Mouse (Mus musculus) MEL (cell line): ENCODE results near the gene Rapgef2. TPM values are rescaled to one million over a fixed set of nuclear protein-coding genes. Genes with fewer than 3 reads are reported as not detected.

Experiments used
- DNase-seq: peaks from one replicate; pipeline ENCODE4 v3.0.0; 2011; ENCODE audit warnings: low read depth, low spot score
- H3K27ac ChIP-seq: 2 replicates; pipeline ENCODE4 v1.5.1; 2012; ENCODE audit warnings: low read depth, mild to moderate bottlenecking, control low read depth, low read length, moderate library complexity; ENCODE audit not compliant: control insufficient read depth
- H3K27me3 ChIP-seq, 2 experiments: fragments of 150-350 bp in 1 of 2; sonication (generic) in 1 of 2; 2 replicates each; pipeline ENCODE4 v1.6.1; 2012; ENCODE audit warnings: low read length in 2 of 2, mild to moderate bottlenecking in 2 of 2, improper control_type of control experiment in 1 of 2, moderate library complexity in 1 of 2; ENCODE audit not compliant: insufficient read depth in 2 of 2, control insufficient read depth in 1 of 2
- H3K36me3 ChIP-seq, 2 experiments: 2 replicates each; pipeline ENCODE4 v1.6.1; 2012 to 2014; ENCODE audit warnings: low read length in 2 of 2, improper control_type of control experiment in 1 of 2, inconsistent platforms in 1 of 2, mild to moderate bottlenecking in 1 of 2; ENCODE audit not compliant: insufficient read depth in 2 of 2, control insufficient read depth in 1 of 2
- H3K4me1 ChIP-seq, 2 experiments: fragments of 150-350 bp in 1 of 2; sonication (generic) in 1 of 2; 2 replicates each; pipeline ENCODE4 v1.6.1; 2012; ENCODE audit warnings: low read length in 2 of 2, improper control_type of control experiment in 1 of 2, mild to moderate bottlenecking in 1 of 2; ENCODE audit not compliant: insufficient read depth in 2 of 2, control insufficient read depth in 1 of 2
- H3K4me3 ChIP-seq, 2 experiments: fragments of 150-350 bp in 1 of 2; sonication (generic) in 1 of 2; 2 replicates each; pipeline ENCODE4 v1.5.1; 2012; ENCODE audit warnings: low read depth in 2 of 2, low read length in 2 of 2, mild to moderate bottlenecking in 2 of 2, moderate library complexity in 2 of 2, control low read depth in 1 of 2, improper control_type of control experiment in 1 of 2; ENCODE audit not compliant: control insufficient read depth in 1 of 2, insufficient read depth in 1 of 2
- H3K79me2 ChIP-seq: 2 replicates; pipeline ENCODE4 v1.6.1; 2012; ENCODE audit warnings: mild to moderate bottlenecking, low read length, moderate library complexity; ENCODE audit not compliant: control insufficient read depth, poor library complexity, insufficient read depth
- H3K9ac ChIP-seq: 2 replicates; pipeline ENCODE4 v1.6.1; 2012; ENCODE audit warnings: low read depth, mild to moderate bottlenecking, control low read depth, low read length, moderate library complexity; ENCODE audit not compliant: control insufficient read depth, poor library complexity, severe bottlenecking
- H3K9me3 ChIP-seq: fragments of 150-350 bp; sonication (generic); replicated peaks from 2 replicates; pipeline ENCODE4 v1.6.1; 2012; ENCODE audit warnings: mild to moderate bottlenecking, low read length, improper control_type of control experiment, moderate library complexity; ENCODE audit not compliant: insufficient read depth
- CHD1 ChIP-seq: IDR thresholded peaks from 2 replicates; pipeline ENCODE4 v1.6.1; 2012; ENCODE audit warnings: low read depth, mild to moderate bottlenecking, inconsistent platforms, low read length, improper control_type of control experiment
- CTCF ChIP-seq, 3 experiments: IDR thresholded peaks in 2 of 3; conservative IDR thresholded peaks in 1 of 3; 2 replicates each; pipeline ENCODE4 v1.5.1; 2011 to 2012; ENCODE audit warnings: low read length in 3 of 3, low read depth in 2 of 3, mild to moderate bottlenecking in 2 of 3, improper control_type of control experiment in 1 of 3, inconsistent platforms in 1 of 3, mixed read lengths in 1 of 3, moderate library complexity in 1 of 3; ENCODE audit not compliant: control insufficient read depth in 1 of 3, insufficient read depth in 1 of 3, poor library complexity in 1 of 3, severe bottlenecking in 1 of 3
- E2F4 ChIP-seq: IDR thresholded peaks from 2 replicates; pipeline ENCODE4 v1.6.1; 2011; ENCODE audit warnings: low read depth, low read length, improper control_type of control experiment, borderline replicate concordance
- ELF1 ChIP-seq: IDR thresholded peaks from 2 replicates; pipeline ENCODE4 v1.6.1; 2014; ENCODE audit warnings: low read depth, mild to moderate bottlenecking, inconsistent platforms, low read length, improper control_type of control experiment, moderate library complexity
- JUND ChIP-seq: IDR thresholded peaks from 2 replicates; pipeline ENCODE4 v1.6.1; 2011; ENCODE audit warnings: low read depth, mild to moderate bottlenecking, improper control_type of control experiment, low read length
- MAX ChIP-seq: IDR thresholded peaks from 2 replicates; pipeline ENCODE4 v1.6.1; 2011; ENCODE audit warnings: low read length, improper control_type of control experiment
- MAZ ChIP-seq: IDR thresholded peaks from 2 replicates; pipeline ENCODE4 v1.6.1; 2012; ENCODE audit warnings: low read depth, mild to moderate bottlenecking, inconsistent platforms, low read length, improper control_type of control experiment
- MYB ChIP-seq: IDR thresholded peaks from 2 replicates; pipeline ENCODE4 v1.6.1; 2011; ENCODE audit warnings: mild to moderate bottlenecking, low read depth, low read length, improper control_type of control experiment
- MYC ChIP-seq: IDR thresholded peaks from 2 replicates; pipeline ENCODE4 v1.6.1; 2011; ENCODE audit warnings: low read depth, mild to moderate bottlenecking, low read length, improper control_type of control experiment, moderate library complexity
- POLR2A ChIP-seq, 2 experiments: IDR thresholded peaks; 2 replicates each; pipeline ENCODE4 v1.6.1; 2011 to 2012; ENCODE audit warnings: low read length in 2 of 2, mild to moderate bottlenecking in 2 of 2, control low read depth in 1 of 2, improper control_type of control experiment in 1 of 2, low read depth in 1 of 2, moderate library complexity in 1 of 2; ENCODE audit not compliant: control insufficient read depth in 1 of 2, insufficient read depth in 1 of 2, poor library complexity in 1 of 2
- POLR2AphosphoS2 ChIP-seq: IDR thresholded peaks from 2 replicates; pipeline ENCODE4 v1.6.1; 2011; ENCODE audit warnings: low read length, improper control_type of control experiment
- POLR2AphosphoS5 ChIP-seq: IDR thresholded peaks from 2 replicates; pipeline ENCODE4 v1.6.1; 2012; ENCODE audit warnings: low read depth, borderline replicate concordance, mild to moderate bottlenecking, inconsistent platforms, low read length, moderate library complexity, mixed read lengths
- USF1 ChIP-seq: IDR thresholded peaks from 2 replicates; pipeline ENCODE4 v1.6.1; 2014; ENCODE audit warnings: low read depth, mild to moderate bottlenecking, inconsistent platforms, low read length, improper control_type of control experiment, moderate library complexity
- USF2 ChIP-seq, 2 experiments: IDR thresholded peaks; 2 replicates each; pipeline ENCODE4 v1.6.1; 2011 to 2012; ENCODE audit warnings: improper control_type of control experiment in 2 of 2, low read length in 2 of 2, borderline replicate concordance in 1 of 2, inconsistent platforms in 1 of 2, low read depth in 1 of 2, mild to moderate bottlenecking in 1 of 2; ENCODE audit not compliant: insufficient read depth in 1 of 2
- ZMIZ1 ChIP-seq: IDR thresholded peaks from 2 replicates; pipeline ENCODE4 v1.6.1; 2012; ENCODE audit warnings: low read depth, mild to moderate bottlenecking, inconsistent platforms, low read length, improper control_type of control experiment, moderate library complexity
- ZNF384 ChIP-seq: IDR thresholded peaks from 2 replicates; pipeline ENCODE4 v1.6.1; 2012; ENCODE audit warnings: low read depth, mild to moderate bottlenecking, inconsistent platforms, low read length, improper control_type of control experiment
- polyA plus RNA-seq, 2 experiments: library from polyadenylated mRNA; stranded (reverse) in 1 of 2; unstranded in 1 of 2; fragments of >175 nt in 1 of 2; fragments of >200 nt in 1 of 2; gene quantifications; 2 replicates each; pipeline versions ENCODE4 v1.2.1 to v1.2.4; 2012; ENCODE audit warnings: low replicate concordance in 2 of 2, low read depth in 1 of 2; ENCODE audit not compliant: insufficient read length in 2 of 2, insufficient read depth in 1 of 2, missing spikeins in 1 of 2
- total RNA-seq: library from RNA; depleted of rRNA; stranded (reverse); fragments of 300-350 nt; gene quantifications from 2 replicates; pipeline ENCODE4 v1.2.3, GENCODE M21; 2012

Rapgef2 gene
- total and polyA plus RNA-seq, 3 experiments, result 4.2 to 4.6 TPM; not detected in 1

GRCm38 (mm10) chr3:79028153-79028878 is 258.0 kb downstream of the Rapgef2 start (continued):
- TF ChIP-seq E2F4 (no peak), CHD1 (peak; percentile 81; the same call in 1 of the 2 replicates), CTCF (IDR thresholded peaks at IDR 0.05 in 2 of 3, conservative IDR thresholded peaks at IDR 0.05 in 1 of 3; ENCODE audit: control insufficient read depth in 1 of 3, insufficient read depth in 1 of 3, low read depth in 2 of 3, low read length in 3 of 3, poor library complexity in 1 of 3, severe bottlenecking in 1 of 3) (no peak)

DNA sequence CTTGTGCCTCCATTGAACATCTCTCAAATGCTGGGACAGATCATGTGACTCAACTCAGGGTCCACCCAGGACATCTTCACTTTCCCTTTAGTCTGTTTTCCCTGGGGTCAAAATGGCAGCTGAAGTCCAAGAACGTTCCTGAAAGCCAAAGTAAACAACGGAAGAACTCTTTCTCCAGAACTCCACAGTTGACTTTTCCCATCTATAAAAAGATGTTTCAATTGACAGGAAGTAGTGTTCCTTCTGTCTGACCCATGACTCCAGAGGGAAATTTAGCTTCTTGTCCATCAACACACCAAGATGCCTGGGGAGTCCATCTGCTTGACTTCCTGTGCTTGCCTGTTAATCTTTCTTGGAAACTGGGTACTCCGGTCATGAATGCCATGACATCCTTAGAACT is 260.3 kb downstream of the Rapgef2 start:
- no peaks in the 10 kb centered on the region for H3K79me2 ChIP-seq
- H3K4me1 ChIP-seq, result peaks cover 38 to 51% of the 10 kb centered on the region in 2 experiments
- TF ChIP-seq ZMIZ1 (no peak), CTCF (IDR thresholded peaks at IDR 0.05 in 2 of 3, conservative IDR thresholded peaks at IDR 0.05 in 1 of 3; ENCODE audit: control insufficient read depth in 1 of 3, insufficient read depth in 1 of 3, low read depth in 2 of 3, low read length in 3 of 3, poor library complexity in 1 of 3, severe bottlenecking in 1 of 3) (no peak), MAZ (no peak)
- DNase-seq, result no peak
- H3K36me3 ChIP-seq, result peaks cover 0 to 44% of the 10 kb centered on the region in 2 experiments; a peak in 2 of 4 replicates
- no peak overlapping the region for H3K9ac ChIP-seq
- no peak overlapping the region for H3K4me3 ChIP-seq
- H3K27ac ChIP-seq, result no peak overlapping the region
- H3K27me3 ChIP-seq, result no peaks in the 10 kb centered on the region
- H3K9me3 ChIP-seq, result no peaks in the 10 kb centered on the region

- peaks cover 24 to 39% of the 10 kb centered on the region in 2 experiments for H3K4me1 ChIP-seq
- no peaks in the 10 kb centered on the region for H3K79me2 ChIP-seq
- TF ChIP-seq POLR2AphosphoS2 (no peak), MYC (no peak), USF2 (IDR thresholded peaks at IDR 0.05; ENCODE audit: borderline replicate concordance in 1 of 2, insufficient read depth in 1 of 2, low read depth in 1 of 2, low read length in 2 of 2) (no peak), ZNF384 (no peak), MAX (no peak), ELF1 (no peak), MYB (no peak), POLR2AphosphoS5 (no peak), JUND (no peak), USF1 (no peak), MAZ (no peak), POLR2A (IDR thresholded peaks at IDR 0.05; ENCODE audit: control insufficient read depth in 1 of 2, insufficient read depth in 1 of 2, low read depth in 1 of 2, low read length in 2 of 2, poor library complexity in 1 of 2) (no peak), E2F4 (no peak)
- TF ChIP-seq, all 39 proteins: peak for 0
- H3K27ac ChIP-seq, result no peak overlapping the region
- no peak overlapping the region for H3K9ac ChIP-seq
- H3K36me3 ChIP-seq, result peaks cover 0 to 32% of the 10 kb centered on the region in 2 experiments; a peak in 2 of 4 replicates
- DNase-seq, result no peak
- no peak overlapping the region for H3K4me3 ChIP-seq
- no peaks in the 10 kb centered on the region for H3K9me3 ChIP-seq
- no peaks in the 10 kb centered on the region for H3K27me3 ChIP-seq
Measured at GRCm38 (mm10) chr3:79023735-79024328, 262.5 kb downstream of the Rapgef2 start.
